Mouse (Mus musculus): ENCODE measurements around the gene Tgfbr3. TPM values are rescaled to one million over a fixed set of nuclear protein-coding genes. Genes with fewer than 3 reads are reported as not detected.
A peak's percentile ranks its signal among the peaks of the same experiment; 100 is the strongest.
"Not testable (repeated sequence)": the region's sequence is repeated elsewhere in the genome, so short reads cannot be mapped to it uniquely, and the experiment has no call there.

The Tgfbr3 gene
- polyA plus RNA-seq, 1 experiment: 27.7 TPM

DNA sequence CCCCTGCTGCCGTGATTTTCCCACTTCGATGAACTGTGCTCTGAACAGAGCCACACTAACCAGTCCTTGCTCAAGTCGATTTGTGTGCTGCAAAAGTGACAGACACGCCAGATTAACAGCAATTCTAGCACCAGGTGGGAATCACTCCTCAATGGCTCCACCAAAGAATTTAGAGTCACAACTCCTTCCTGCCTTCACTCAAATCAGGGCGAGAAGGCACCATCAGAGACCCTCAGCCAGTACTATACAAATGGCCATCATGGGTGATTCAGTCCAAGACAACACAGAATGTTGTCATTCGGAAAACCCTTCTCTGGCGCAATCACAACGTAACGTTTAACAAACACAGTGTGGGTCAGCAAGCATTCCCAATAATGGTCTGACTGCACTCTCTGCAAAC is 60.4 kb downstream of the Tgfbr3 start:
- 86% methylated on average over 9 of the region's 9 CpGs for WGBS
- no peaks in the 10 kb centered on the region for H3K36me3 ChIP-seq (ENCODE audit: control insufficient read depth, insufficient read depth, low read length)
- DNase-seq: no peak
- peaks cover 6% of the 10 kb centered on the region for H3K4me1 ChIP-seq (ENCODE audit: control insufficient read depth, insufficient read depth, low read length)
- no peak overlapping the region; the same call in 1 of the 2 replicates for H3K27ac ChIP-seq (ENCODE audit: insufficient read depth, low read depth, low read length)
- H3K4me3 ChIP-seq (ENCODE audit: insufficient read depth, low read depth, low read length): no peak overlapping the region
- no peaks in the 10 kb centered on the region for H3K27me3 ChIP-seq (replicated peaks; ENCODE audit: control insufficient read depth, insufficient read depth, low read length)
- TF ChIP-seq POLR2A (IDR thresholded peaks at IDR 0.05; ENCODE audit: low read depth, low read length) (no peak), CTCF (conservative IDR thresholded peaks at IDR 0.05; ENCODE audit: insufficient read depth, insufficient read length, low read depth, low read length) (no peak)

- peaks cover 3% of the 10 kb centered on the region for H3K4me1 ChIP-seq (ENCODE audit: control insufficient read depth, insufficient read depth, low read length)
- H3K27ac ChIP-seq (ENCODE audit: insufficient read depth, low read depth, low read length): no peak overlapping the region
- no peak for TF ChIP-seq POLR2A (IDR thresholded peaks at IDR 0.05; ENCODE audit: low read depth, low read length)
- TF ChIP-seq CTCF (conservative IDR thresholded peaks at IDR 0.05; ENCODE audit: insufficient read depth, insufficient read length, low read depth, low read length): no peak
- no peaks in the 10 kb centered on the region for H3K27me3 ChIP-seq (replicated peaks; ENCODE audit: control insufficient read depth, insufficient read depth, low read length)
- DNase-seq: no peak
- no peaks in the 10 kb centered on the region for H3K36me3 ChIP-seq (ENCODE audit: control insufficient read depth, insufficient read depth, low read length)
- H3K4me3 ChIP-seq (ENCODE audit: insufficient read depth, low read depth, low read length): no peak overlapping the region
Measured at GRCm38 (mm10) chr5:107227580-107227979, 61.8 kb downstream of the Tgfbr3 start.

GRCm38 (mm10) chr5:107224820-107225417 is 64.5 kb downstream of the Tgfbr3 start:
- peaks cover 18% of the 10 kb centered on the region for H3K4me1 ChIP-seq (ENCODE audit: control insufficient read depth, insufficient read depth, low read length)

DNA sequence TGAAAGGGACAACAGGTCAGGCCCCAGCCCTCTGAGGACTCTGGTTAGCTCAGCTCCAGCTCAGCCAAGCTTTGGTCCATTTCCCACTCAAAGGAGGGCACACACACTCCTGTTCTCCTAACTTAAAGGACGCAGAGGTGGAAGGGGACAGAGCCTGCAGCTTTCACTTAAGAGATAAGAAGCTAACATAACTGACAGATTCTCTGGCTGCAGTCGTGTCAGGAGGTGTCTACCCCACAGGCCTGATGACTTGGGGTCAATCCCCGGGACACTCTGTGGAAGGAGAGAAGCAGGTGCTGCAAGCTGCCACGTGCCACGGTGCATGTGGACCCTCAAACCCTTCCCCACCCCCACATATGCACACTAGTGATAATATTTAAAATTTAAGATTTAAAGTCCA is 65.3 kb downstream of the Tgfbr3 start:
- no peaks in the 10 kb centered on the region for H3K36me3 ChIP-seq (ENCODE audit: control insufficient read depth, insufficient read depth, low read length)
- H3K27ac ChIP-seq (ENCODE audit: insufficient read depth, low read depth, low read length): no peak overlapping the region
- peaks cover 18% of the 10 kb centered on the region for H3K4me1 ChIP-seq (ENCODE audit: control insufficient read depth, insufficient read depth, low read length)
- H3K27me3 ChIP-seq (replicated peaks; ENCODE audit: control insufficient read depth, insufficient read depth, low read length): no peaks in the 10 kb centered on the region
- no peak for DNase-seq
- TF ChIP-seq POLR2A (IDR thresholded peaks at IDR 0.05; ENCODE audit: low read depth, low read length): no peak
- H3K4me3 ChIP-seq (ENCODE audit: insufficient read depth, low read depth, low read length): no peak overlapping the region
- WGBS: 69% methylated on average over 5 of the region's 5 CpGs

More at GRCm38 (mm10) chr5:107224820-107225417, 64.5 kb downstream of the Tgfbr3 start:
- WGBS: 80% methylated on average over 7 of the region's 7 CpGs
- no peaks in the 10 kb centered on the region for H3K36me3 ChIP-seq (ENCODE audit: control insufficient read depth, insufficient read depth, low read length)
- H3K4me3 ChIP-seq (ENCODE audit: insufficient read depth, low read depth, low read length): no peak overlapping the region
- DNase-seq: no peak
- H3K27ac ChIP-seq (ENCODE audit: insufficient read depth, low read depth, low read length): no peak overlapping the region
- no peaks in the 10 kb centered on the region for H3K27me3 ChIP-seq (replicated peaks; ENCODE audit: control insufficient read depth, insufficient read depth, low read length)
- TF ChIP-seq POLR2A (IDR thresholded peaks at IDR 0.05; ENCODE audit: low read depth, low read length) (no peak), CTCF (conservative IDR thresholded peaks at IDR 0.05; ENCODE audit: insufficient read depth, insufficient read length, low read depth, low read length) (no peak)

DNA sequence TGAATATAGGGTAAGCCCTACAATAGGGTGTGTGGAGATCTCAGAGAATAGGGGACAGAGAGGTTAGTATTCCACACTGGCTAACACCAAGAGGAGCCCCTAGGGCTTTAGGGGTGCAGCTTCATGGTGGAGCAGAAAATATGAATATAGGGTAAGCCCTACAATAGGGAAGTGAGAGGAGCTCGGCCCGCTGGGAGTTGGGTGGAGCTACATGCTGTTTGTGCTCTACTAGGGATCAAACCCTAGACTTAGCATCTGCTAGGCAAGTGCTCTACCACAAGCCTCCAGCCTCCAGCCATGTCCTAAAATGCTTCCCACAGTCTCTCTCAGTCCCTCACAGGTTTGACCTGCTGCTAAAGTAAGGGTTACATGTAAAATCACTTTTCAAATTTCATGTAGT is 65.9 kb downstream of the Tgfbr3 start:
- H3K4me3 ChIP-seq (ENCODE audit: insufficient read depth, low read depth, low read length); DNase-seq; H3K36me3 ChIP-seq (ENCODE audit: control insufficient read depth, insufficient read depth, low read length); H3K27ac ChIP-seq (ENCODE audit: insufficient read depth, low read depth, low read length); H3K27me3 ChIP-seq (replicated peaks; ENCODE audit: control insufficient read depth, insufficient read depth, low read length): not testable (repeated sequence)
- peaks cover 18% of the 10 kb centered on the region for H3K4me1 ChIP-seq (ENCODE audit: control insufficient read depth, insufficient read depth, low read length)
- whole genome bisulfite sequencing: 85% methylated on average over 2 of the region's 2 CpGs

DNA sequence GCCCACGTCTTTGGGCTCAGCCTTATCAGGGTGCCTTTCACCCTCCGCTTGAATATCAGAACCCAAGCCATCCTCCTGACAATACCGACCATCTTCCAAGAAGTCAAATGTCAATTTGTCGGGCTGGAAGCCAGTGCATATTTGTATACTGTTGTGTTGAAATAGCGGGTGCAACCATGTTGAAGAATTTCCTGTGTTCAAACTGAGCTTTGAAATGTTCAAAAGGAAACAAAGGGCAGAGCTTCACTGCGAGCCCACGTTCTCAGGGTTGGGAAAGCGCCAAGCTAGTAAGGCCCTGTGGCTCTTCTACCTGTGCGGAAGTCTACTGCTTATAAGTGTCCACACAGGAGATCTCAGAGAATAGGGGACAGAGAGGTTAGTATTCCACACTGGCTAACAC is 66.4 kb downstream of the Tgfbr3 start:
- Histone ChIP-seq H3K27me3 (replicated peaks; ENCODE audit: control insufficient read depth, insufficient read depth, low read length) (no peaks in the 10 kb centered on the region), H3K4me3 (ENCODE audit: insufficient read depth, low read depth, low read length) (no peak overlapping the region), H3K4me1 (ENCODE audit: control insufficient read depth, insufficient read depth, low read length) (peaks cover 18% of the 10 kb centered on the region), H3K27ac (ENCODE audit: insufficient read depth, low read depth, low read length) (no peak overlapping the region), H3K36me3 (ENCODE audit: control insufficient read depth, insufficient read depth, low read length) (no peaks in the 10 kb centered on the region)
- TF ChIP-seq POLR2A (IDR thresholded peaks at IDR 0.05; ENCODE audit: low read depth, low read length) (no peak), CTCF (conservative IDR thresholded peaks at IDR 0.05; ENCODE audit: insufficient read depth, insufficient read length, low read depth, low read length) (no peak)
- DNase-seq: peak; percentile 37
- WGBS: 73% methylated on average over 9 of the region's 9 CpGs

- no peak overlapping the region for H3K4me3 ChIP-seq (ENCODE audit: insufficient read depth, low read depth, low read length)
- WGBS: 59% methylated on average over 1 of the region's 1 CpGs
- peaks cover 18% of the 10 kb centered on the region for H3K4me1 ChIP-seq (ENCODE audit: control insufficient read depth, insufficient read depth, low read length)
- H3K36me3 ChIP-seq (ENCODE audit: control insufficient read depth, insufficient read depth, low read length): no peaks in the 10 kb centered on the region
- H3K27me3 ChIP-seq (replicated peaks; ENCODE audit: control insufficient read depth, insufficient read depth, low read length): no peaks in the 10 kb centered on the region
- DNase-seq: no peak
- no peak for TF ChIP-seq CTCF (conservative IDR thresholded peaks at IDR 0.05; ENCODE audit: insufficient read depth, insufficient read length, low read depth, low read length)
- no peak for TF ChIP-seq POLR2A (IDR thresholded peaks at IDR 0.05; ENCODE audit: low read depth, low read length)
- no peak overlapping the region for H3K27ac ChIP-seq (ENCODE audit: insufficient read depth, low read depth, low read length)
Measured at GRCm38 (mm10) chr5:107222670-107223005, 66.8 kb downstream of the Tgfbr3 start.

Measured in kidney, adult 2 months (tissue).